Mouse (Mus musculus) lung, postnatal 0 days (tissue): ENCODE data around the gene Ahctf1. TPM values are rescaled to one million over a fixed set of nuclear protein-coding genes. Genes with fewer than 3 reads are reported as not detected.
A peak's percentile ranks its signal among the peaks of the same experiment; 100 is the strongest.

Experiments
- ATAC-seq: fragments of 200-750 bp; cut with Nextera tagmentation; 2 replicates; pipeline ENCODE4 v1.8.0; 2017; ENCODE audit warnings: moderate library complexity
- DNase-seq: peaks from one replicate; pipeline ENCODE4 v3.0.0-alpha.2; 2016; ENCODE audit warnings: low spot score
- H3K27ac ChIP-seq: fragments of 300-500 bp; sonication (generic); 2 replicates; pipeline ENCODE4 v1.5.1; 2014; ENCODE audit warnings: antibody characterized with exemption, mild to moderate bottlenecking, low read length, mixed read lengths
- H3K27me3 ChIP-seq: fragments of 300-500 bp; sonication (generic); replicated peaks from 2 replicates; pipeline ENCODE4 v1.6.1; 2014; ENCODE audit warnings: low read length, mixed read lengths; ENCODE audit not compliant: insufficient read depth
- H3K36me3 ChIP-seq: fragments of 300-500 bp; sonication (generic); 2 replicates; pipeline ENCODE4 v1.6.1; 2014; ENCODE audit warnings: low read length, mixed read lengths; ENCODE audit not compliant: insufficient read depth
- H3K4me1 ChIP-seq: fragments of 300-500 bp; sonication (generic); 2 replicates; pipeline ENCODE4 v1.6.1; 2014; ENCODE audit warnings: antibody characterized with exemption, low read depth, low read length, mixed read lengths; ENCODE audit not compliant: insufficient read depth
- H3K4me2 ChIP-seq: fragments of 300-500 bp; sonication (generic); replicated peaks from 2 replicates; pipeline ENCODE4 v1.6.1; 2014; ENCODE audit warnings: low read depth, mild to moderate bottlenecking, low read length, moderate library complexity, mixed read lengths
- H3K4me3 ChIP-seq: fragments of 300-500 bp; sonication (generic); 2 replicates; pipeline ENCODE4 v1.5.1; 2014; ENCODE audit warnings: low read depth, low read length
- H3K9ac ChIP-seq: fragments of 300-500 bp; sonication (generic); replicated peaks from 2 replicates; pipeline ENCODE4 v1.6.1; 2014; ENCODE audit warnings: low read depth, mild to moderate bottlenecking
- H3K9me3 ChIP-seq: fragments of 300-500 bp; sonication (generic); 2 replicates; pipeline ENCODE4 v1.6.1; 2016; ENCODE audit warnings: low read length, mixed read lengths
- CTCF ChIP-seq: IDR thresholded peaks from 2 replicates; pipeline ENCODE4 v1.5.1; 2016; ENCODE audit warnings: antibody characterized with exemption, mild to moderate bottlenecking
- EP300 ChIP-seq: IDR thresholded peaks from 2 replicates; pipeline ENCODE4 v1.6.1; 2016; ENCODE audit warnings: antibody characterized with exemption, mild to moderate bottlenecking, control low read depth
- WGBS: fragments of 180-500 bp; shearing (Covaris S2); extraction: QIAGEN DNeasy Blood & Tissue Kit; methylation state at CpG from one replicate; pipeline ENCODE4 v1.1.7; 2014; 5-methylcytosine and 5-hydroxymethylcytosine counted together
- polyA plus RNA-seq: library from polyadenylated mRNA; unstranded; fragments of >200 nt; fragmentation: Nextera tagmentation; extraction: Ambion mirVana; gene quantifications from 2 replicates; pipeline ENCODE4 v1.2.1, GENCODE M21; 2015

Ahctf1 gene
- polyA plus RNA-seq, 1 experiment from 2014 or later: 9.4 TPM

DNA sequence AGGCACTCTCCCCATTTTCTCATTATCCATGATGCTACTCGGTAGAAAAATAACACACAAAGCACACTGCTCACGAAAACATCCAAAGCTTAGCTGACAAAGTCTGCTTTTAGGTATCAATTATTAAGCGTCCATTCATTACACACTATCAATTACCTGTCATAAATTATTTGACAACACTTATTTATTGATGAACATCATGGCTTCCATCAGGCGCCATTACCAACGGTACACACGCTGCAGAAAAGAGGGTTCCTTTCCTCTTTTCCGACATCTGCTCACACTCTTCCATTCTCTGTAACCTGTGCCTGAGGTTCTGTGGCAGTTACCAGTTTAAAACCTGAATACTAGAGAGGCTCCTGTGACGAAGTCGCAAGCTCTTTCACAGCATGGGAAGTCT is 58.3 kb downstream of the Ahctf1 start, which contains the start of gene Kif28:
TSS of gene Kif28 (minus strand) at position 101 of the 400 bp plus-strand sequence.
- peaks cover 18% of the 10 kb centered on the region; the same call in 1 of the 2 replicates for H3K36me3 ChIP-seq
- no peaks in the 10 kb centered on the region for H3K4me1 ChIP-seq
- H3K4me3 ChIP-seq: no peak within 1 kb of the TSS
- H3K27ac ChIP-seq: no peak within 1 kb of the TSS
- 94% methylated on average over 9 of the region's 9 CpGs for WGBS
- H3K9me3 ChIP-seq: no peaks in the 10 kb centered on the region
- ATAC-seq (no peak), DNase-seq (no peak)
- no peak within 1 kb of the TSS for H3K9ac ChIP-seq
- no peak for TF ChIP-seq CTCF
- TF ChIP-seq EP300: no peak
- H3K4me2 ChIP-seq: no peak within 1 kb of the TSS
- H3K27me3 ChIP-seq: no peaks in the 10 kb centered on the region

DNA sequence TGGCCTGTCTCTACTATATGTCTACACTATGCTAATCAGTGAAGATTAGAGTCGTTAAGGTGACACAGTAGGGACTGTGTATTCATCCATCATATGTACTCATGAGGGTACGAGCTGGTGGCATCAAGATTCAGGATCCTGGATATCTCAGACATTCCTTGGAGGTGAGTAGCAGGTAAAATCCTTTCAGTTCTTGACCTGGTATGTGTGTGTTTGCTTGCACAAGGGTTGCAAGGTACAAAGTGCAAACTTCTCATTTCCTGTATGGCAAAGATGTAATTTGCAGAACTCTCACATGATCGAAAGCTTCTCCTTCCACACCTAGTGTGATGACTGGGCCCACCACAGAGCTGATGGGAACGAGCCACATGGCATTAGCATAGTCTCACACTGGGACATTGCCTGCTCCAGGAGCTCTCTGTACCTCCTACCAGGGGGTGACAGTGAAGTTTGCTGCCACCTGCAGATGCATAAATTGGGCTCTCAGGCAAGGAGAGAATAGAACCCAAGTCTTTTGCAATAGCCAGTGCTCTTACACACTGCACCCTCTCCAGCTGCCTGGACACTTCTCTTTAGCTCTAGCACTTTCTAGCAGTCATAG is 59.8 kb downstream of the Ahctf1 start:
- Histone ChIP-seq H3K4me2 (no peak overlapping the region), H3K9me3 (no peaks in the 10 kb centered on the region), H3K27ac (no peak overlapping the region), H3K36me3 (peaks cover 14% of the 10 kb centered on the region; the same call in 1 of the 2 replicates), H3K9ac (no peak overlapping the region), H3K4me1 (no peaks in the 10 kb centered on the region), H3K4me3 (no peak overlapping the region), H3K27me3 (no peaks in the 10 kb centered on the region)
- DNase-seq: no peak
- no peak for TF ChIP-seq EP300
- no peak; the same call in 1 of the 2 replicates for TF ChIP-seq CTCF
- no peak for ATAC-seq
- WGBS: 74% methylated on average over 4 of the region's 4 CpGs

DNA sequence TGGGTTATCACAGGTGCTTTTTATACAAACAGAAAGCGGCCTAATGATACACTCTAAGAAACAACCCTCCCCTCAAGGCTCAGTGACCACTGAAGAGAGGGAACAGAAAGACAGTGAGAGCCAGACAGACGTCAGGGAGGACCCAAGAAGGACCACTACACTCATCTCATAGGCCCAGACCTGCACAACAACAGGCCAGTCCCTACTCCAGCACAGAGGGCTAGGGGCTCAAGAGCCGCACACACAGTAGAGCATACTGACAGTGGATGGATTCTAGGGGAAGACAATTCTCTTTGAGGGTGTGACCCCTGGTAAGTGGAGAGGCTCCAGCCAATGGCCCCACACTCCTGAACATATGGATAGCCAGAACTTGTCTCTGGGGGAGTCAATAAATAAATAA is 67.0 kb downstream of the Ahctf1 start:
- ATAC-seq (no peak), DNase-seq (no peak)
- Histone ChIP-seq H3K4me3 (no peak overlapping the region), H3K4me1 (no peaks in the 10 kb centered on the region), H3K36me3 (no peaks in the 10 kb centered on the region), H3K4me2 (no peak overlapping the region), H3K27ac (no peak overlapping the region), H3K9ac (no peak overlapping the region), H3K27me3 (no peaks in the 10 kb centered on the region), H3K9me3 (no peaks in the 10 kb centered on the region)
- TF ChIP-seq CTCF: no peak
- no peak for TF ChIP-seq EP300
- WGBS: 81% methylated on average over 3 of the region's 3 CpGs

GRCm38 (mm10) chr1:179734500-179735474 is 68.7 kb downstream of the Ahctf1 start:
- no peak overlapping the region for H3K4me3 ChIP-seq
- H3K4me2 ChIP-seq: no peak overlapping the region
- DNase-seq (peak; percentile 53), ATAC-seq (peak; percentile 41; the same call in 1 of the 2 replicates)
- H3K36me3 ChIP-seq: no peaks in the 10 kb centered on the region
- no peaks in the 10 kb centered on the region for H3K9me3 ChIP-seq
- no peaks in the 10 kb centered on the region for H3K27me3 ChIP-seq
- 33% methylated on average over 15 of the region's 15 CpGs for WGBS
- no peak overlapping the region for H3K9ac ChIP-seq
- no peak for TF ChIP-seq EP300
- peak; percentile 83 for TF ChIP-seq CTCF
- no peaks in the 10 kb centered on the region for H3K4me1 ChIP-seq
- no peak overlapping the region for H3K27ac ChIP-seq

DNA sequence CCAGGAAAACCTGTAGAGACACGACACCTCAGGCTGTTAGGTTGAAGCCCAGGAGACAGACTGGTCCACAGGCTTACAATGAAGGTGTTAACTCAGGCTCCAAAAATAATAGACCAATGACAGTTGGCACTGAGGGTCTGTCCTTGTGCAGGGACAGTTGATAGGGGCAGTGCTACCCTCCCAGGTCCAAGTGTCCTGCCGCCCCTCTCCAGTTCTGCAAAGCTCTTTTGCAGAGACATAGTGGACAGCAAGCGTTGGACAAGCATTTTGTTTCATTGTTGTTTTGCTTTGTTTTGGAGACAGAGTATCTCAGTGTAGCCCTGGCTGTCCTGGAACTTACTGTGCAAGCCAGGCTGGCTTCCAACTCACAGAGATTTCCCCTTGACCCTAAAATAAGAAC is 72.1 kb downstream of the Ahctf1 start:
- Histone ChIP-seq H3K4me3 (no peak overlapping the region), H3K27me3 (no peaks in the 10 kb centered on the region), H3K4me1 (no peaks in the 10 kb centered on the region), H3K4me2 (no peak overlapping the region), H3K36me3 (no peaks in the 10 kb centered on the region), H3K27ac (no peak overlapping the region), H3K9ac (no peak overlapping the region), H3K9me3 (no peaks in the 10 kb centered on the region)
- TF ChIP-seq EP300: no peak
- TF ChIP-seq CTCF: no peak
- DNase-seq (no peak), ATAC-seq (no peak)
- 86% methylated on average over 3 of the region's 3 CpGs for WGBS

GRCm38 (mm10) chr1:179728661-179729060 is 74.8 kb downstream of the Ahctf1 start:
- ATAC-seq: no peak
- no peaks in the 10 kb centered on the region for H3K27me3 ChIP-seq

More at GRCm38 (mm10) chr1:179728661-179729060, 74.8 kb downstream of the Ahctf1 start:
- H3K4me3 ChIP-seq: no peak overlapping the region
- H3K9me3 ChIP-seq: no peaks in the 10 kb centered on the region
- no peak overlapping the region for H3K9ac ChIP-seq
- no peak overlapping the region for H3K27ac ChIP-seq
- TF ChIP-seq EP300 (no peak), CTCF (no peak)
- H3K4me1 ChIP-seq: no peaks in the 10 kb centered on the region
- WGBS: 83% methylated on average over 10 of the region's 10 CpGs
- no peak for DNase-seq
- H3K4me2 ChIP-seq: no peak overlapping the region
- H3K36me3 ChIP-seq: no peaks in the 10 kb centered on the region
